Mouse (Mus musculus) lung, postnatal 4 days (tissue): ENCODE results near the gene Elf2.

Experiments used
- DNase-seq, 2 experiments: peaks; one replicate each; pipeline ENCODE4 v3.0.0; 2021

Gene Elf2

GRCm38 (mm10) chr3:51340552-51341267 lies at the start of gene Elf2:
TSS of gene Elf2 (minus strand) at chr3:51340663.
- DNase-seq = peak; percentile 89 to 94

GRCm38 (mm10) chr3:51388904-51389303 lies 48.4 kb upstream of the Elf2 start:
- no peak for DNase-seq

- no peak for DNase-seq
Observed at GRCm38 (mm10) chr3:51387868-51388381, 47.5 kb upstream of the Elf2 start.

GRCm38 (mm10) chr3:51387134-51387451 lies 46.6 kb upstream of the Elf2 start:
- no peak for DNase-seq

- no peak for DNase-seq
Observed at GRCm38 (mm10) chr3:51386441-51387133, 46.1 kb upstream of the Elf2 start.

GRCm38 (mm10) chr3:51383409-51383808 lies 42.9 kb upstream of the Elf2 start:
- DNase-seq = no peak

GRCm38 (mm10) chr3:51380660-51381014 lies 40.2 kb upstream of the Elf2 start:
- no peak for DNase-seq

- no peak for DNase-seq
Observed at GRCm38 (mm10) chr3:51379786-51380659, 39.6 kb upstream of the Elf2 start.

- DNase-seq = no peak
Observed at GRCm38 (mm10) chr3:51378665-51378946, 38.1 kb upstream of the Elf2 start.

- peak in 1 of 2 experiments; percentile 30 for DNase-seq
Observed at GRCm38 (mm10) chr3:51377878-51378664, 37.6 kb upstream of the Elf2 start.

GRCm38 (mm10) chr3:51375307-51376265 lies 35.1 kb upstream of the Elf2 start:
- DNase-seq = peak in 1 of 2 experiments; percentile 68

- DNase-seq = no peak
Observed at GRCm38 (mm10) chr3:51373544-51373943, 33.1 kb upstream of the Elf2 start.

- DNase-seq = no peak
Observed at GRCm38 (mm10) chr3:51372883-51373282, 32.4 kb upstream of the Elf2 start.

- DNase-seq = no peak
Observed at GRCm38 (mm10) chr3:51371826-51372225, 31.4 kb upstream of the Elf2 start.

- no peak for DNase-seq
Observed at GRCm38 (mm10) chr3:51368011-51368410, 27.5 kb upstream of the Elf2 start.

GRCm38 (mm10) chr3:51366926-51367325 lies 26.5 kb upstream of the Elf2 start:
- DNase-seq = no peak

GRCm38 (mm10) chr3:51365517-51365882 lies 25.0 kb upstream of the Elf2 start:
- no peak for DNase-seq

GRCm38 (mm10) chr3:51364703-51365516 lies 24.4 kb upstream of the Elf2 start:
- DNase-seq = peak; percentile 83 to 84

- no peak for DNase-seq
Observed at GRCm38 (mm10) chr3:51361066-51361465, 20.6 kb upstream of the Elf2 start.

GRCm38 (mm10) chr3:51359558-51360307 lies 19.3 kb upstream of the Elf2 start:
- no peak for DNase-seq
